In the genomic region with DNA sequence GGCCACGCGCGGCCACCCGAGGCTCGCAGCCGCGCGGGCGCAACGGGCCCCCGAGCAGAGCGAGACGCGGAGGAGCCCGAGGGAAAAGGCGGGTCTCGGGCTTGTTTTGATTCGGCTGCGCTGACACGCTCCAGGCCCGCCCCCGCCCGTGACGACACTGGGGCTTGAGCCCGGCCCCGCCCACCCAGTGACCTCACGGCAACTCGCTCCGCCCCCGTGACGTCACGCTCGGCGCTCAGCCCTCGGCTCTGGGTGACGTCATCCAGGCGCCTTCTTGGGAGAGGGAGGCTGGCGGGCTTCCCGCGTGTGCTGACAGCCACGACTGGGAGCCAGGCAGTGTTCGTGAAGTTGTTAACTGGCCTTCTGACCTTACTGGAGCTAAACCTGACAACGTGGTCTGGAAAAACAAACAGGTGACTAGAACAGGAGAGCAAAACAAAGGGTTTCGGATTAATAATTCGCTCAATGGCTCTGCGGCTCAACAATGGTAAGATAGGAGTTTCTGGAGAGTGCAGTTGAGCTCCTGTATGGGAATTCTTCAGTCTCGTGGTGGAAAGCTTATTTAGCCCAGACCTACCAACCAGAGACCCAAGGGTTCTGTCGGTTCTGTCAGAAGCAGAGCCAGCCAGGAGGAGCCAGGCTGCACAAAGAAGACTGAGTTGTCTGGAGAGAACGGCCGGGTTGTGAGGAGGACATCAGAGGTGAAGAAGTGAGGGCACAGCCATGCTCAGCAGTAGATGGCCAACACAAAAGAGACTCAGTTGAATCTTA, we compare ENCODE assay signal across 8 mouse cellular contexts. TPM values are rescaled to one million over a fixed set of nuclear protein-coding genes. Genes with fewer than 3 reads are reported as not detected.
DNase-seq lines count a peak whose midpoint lies in the region; ATAC-seq and TF ChIP-seq lines count a peak whose summit lies in the region.

TSS of gene Heca (minus strand) at position 108 of the 771 bp plus-strand sequence.

- no peak for TF ChIP-seq CTCF in E14TG2a.4 (conservative IDR thresholded peaks at IDR 0.05; ENCODE audit: low read length)

- no peaks in the 10 kb centered on the region for H3K36me3 ChIP-seq in E14TG2a.4 (ENCODE audit: insufficient read depth, low read length)
- H3K36me3 ChIP-seq in forebrain, embryonic 14.5 days (ENCODE audit: control insufficient read depth, insufficient read depth, low read length): no peaks in the 10 kb centered on the region
- H3K36me3 ChIP-seq in neural tube, embryonic 15.5 days: no peaks in the 10 kb centered on the region

- intact Hi-C loops in heart, postnatal 14 days (cut with DNase I): loop anchor here (2.0 to 10.0 kb wide), 2 partner anchors 75 to 213 kb away; partner anchors contain the start of gene Abracl

- peak within 1 kb of the TSS; percentile 87 for H3K27ac ChIP-seq in forebrain, embryonic 14.5 days (ENCODE audit: low read depth, low read length)
- peak within 1 kb of the TSS; percentile 93 for H3K27ac ChIP-seq in neural tube, embryonic 15.5 days (replicated peaks)

- H3K4me3 ChIP-seq in E14TG2a.4 (replicated peaks; ENCODE audit: low read length): peak within 1 kb of the TSS; percentile 89
- H3K4me3 ChIP-seq in forebrain, embryonic 14.5 days (ENCODE audit: low read depth, low read length): peak within 1 kb of the TSS; percentile 81
- peak within 1 kb of the TSS; percentile 83 for H3K4me3 ChIP-seq in neural tube, embryonic 15.5 days (replicated peaks)

- peak within 1 kb of the TSS; percentile 57 for H3K4me2 ChIP-seq in forebrain, embryonic 14.5 days (ENCODE audit: low read length)
- H3K4me2 ChIP-seq in neural tube, embryonic 15.5 days: peak within 1 kb of the TSS; percentile 62

- 9% methylated on average over 49 of the region's 50 CpGs for WGBS in forebrain, embryonic 14.5 days
- 9% methylated on average over 44 of the region's 50 CpGs for WGBS in neural tube, embryonic 15.5 days

- peak; percentile 93 for DNase-seq in forebrain, embryonic 14.5 days (ENCODE audit: low spot score)
- DNase-seq in heart, postnatal 14 days: peak; percentile 89 to 92
- DNase-seq in layer of hippocampus, adult 11-12 months (ENCODE audit: low spot score): peak; percentile 89
- peak; percentile 85 to 88 for DNase-seq in lung, adult 18-20 months
- peak; percentile 91 for DNase-seq in testis, postnatal 14 days (ENCODE audit: low spot score)

- no peaks in the 10 kb centered on the region for H3K27me3 ChIP-seq in E14TG2a.4 (ENCODE audit: insufficient read depth, low read length)
- no peaks in the 10 kb centered on the region for H3K27me3 ChIP-seq in forebrain, embryonic 14.5 days (replicated peaks; ENCODE audit: control insufficient read depth, insufficient read depth, low read length)
- no peaks in the 10 kb centered on the region for H3K27me3 ChIP-seq in neural tube, embryonic 15.5 days (replicated peaks)

- H3K9ac ChIP-seq in forebrain, embryonic 14.5 days (ENCODE audit: low read length): peak within 1 kb of the TSS; percentile 89
- H3K9ac ChIP-seq in neural tube, embryonic 15.5 days (replicated peaks): peak within 1 kb of the TSS; percentile 88

- peaks cover 9% of the 10 kb centered on the region; the same call in 1 of the 2 replicates for H3K4me1 ChIP-seq in E14TG2a.4 (replicated peaks; ENCODE audit: low read depth, low read length)
- H3K4me1 ChIP-seq in forebrain, embryonic 14.5 days (ENCODE audit: control insufficient read depth, insufficient read depth, low read length): peaks cover 10% of the 10 kb centered on the region
- H3K4me1 ChIP-seq in neural tube, embryonic 15.5 days: peaks cover 14% of the 10 kb centered on the region

- H3K9me3 ChIP-seq in E14TG2a.4 (ENCODE audit: low read length): no peaks in the 10 kb centered on the region
- H3K9me3 ChIP-seq in forebrain, embryonic 14.5 days (replicated peaks; ENCODE audit: control insufficient read depth, low read length): no peaks in the 10 kb centered on the region
- no peaks in the 10 kb centered on the region for H3K9me3 ChIP-seq in neural tube, embryonic 15.5 days (replicated peaks)

- ATAC-seq in cerebellum, adult (ENCODE audit: insufficient number of reproducible peaks, low FRiP score, low TSS enrichment): peak; percentile 92
- ATAC-seq in forebrain, embryonic 14.5 days: peak; percentile 97
- peak; percentile 98 for ATAC-seq in neural tube, embryonic 15.5 days (ENCODE audit: low FRiP score)

RNA-seq across cellular contexts. Expression of gene Heca, which starts in this region (rescaled TPM):
- polyA plus RNA-seq in forebrain, embryonic 14.5 days (2014; fragmentation: Nextera tagmentation; extraction: Ambion mirVana): 7.1 and 7.2 TPM in 2 replicates
- total RNA-seq in heart, postnatal 14 days (2021): 10 to 100 TPM; 25.9 to 26.7 TPM
- polyA plus RNA-seq in neural tube, embryonic 15.5 days (2015; fragmentation: Nextera tagmentation; extraction: Ambion mirVana): 4.3 and 4.9 TPM in 2 replicates

Comparison
In these comparisons a context has a peak if more than half of its experiments do, and no peak if none do; other contexts are left out.
1. Peak in every context shown above with its lines: DNase-seq, ATAC-seq, H3K4me3 ChIP-seq and H3K27ac ChIP-seq.